Mouse (Mus musculus): ENCODE results near the gene Dcun1d3.

- no peak for TF ChIP-seq POLR2A (IDR thresholded peaks at IDR 0.05; ENCODE audit: extremely low read depth, insufficient read depth, low read length)
- no peak for TF ChIP-seq CTCF (IDR thresholded peaks at IDR 0.05; ENCODE audit: extremely low read depth, insufficient read depth, low read length)
Observed at GRCm38 (mm10) chr7:119852494-119852893, 43.6 kb downstream of the Dcun1d3 start.

All from cortical plate, adult 2 months (tissue).